Mouse (Mus musculus) adrenal gland, adult 8-10 months (tissue): ENCODE data around the gene Gm13124. TPM values are rescaled to one million over a fixed set of nuclear protein-coding genes. Genes with fewer than 3 reads are reported as not detected.
"Not testable (repeated sequence)": the region's sequence is repeated elsewhere in the genome, so short reads cannot be mapped to it uniquely, and the experiment has no call there.

Source experiments
- DNase-seq: peaks from one replicate; pipeline ENCODE4 v3.0.0; 2022
- total RNA-seq, 4 experiments: library from RNA; stranded (reverse); gene quantifications; 2 replicates each; pipeline ENCODE4 v1.2.4; 2022

The Gm13124 gene
- total RNA-seq: not detected

DNA sequence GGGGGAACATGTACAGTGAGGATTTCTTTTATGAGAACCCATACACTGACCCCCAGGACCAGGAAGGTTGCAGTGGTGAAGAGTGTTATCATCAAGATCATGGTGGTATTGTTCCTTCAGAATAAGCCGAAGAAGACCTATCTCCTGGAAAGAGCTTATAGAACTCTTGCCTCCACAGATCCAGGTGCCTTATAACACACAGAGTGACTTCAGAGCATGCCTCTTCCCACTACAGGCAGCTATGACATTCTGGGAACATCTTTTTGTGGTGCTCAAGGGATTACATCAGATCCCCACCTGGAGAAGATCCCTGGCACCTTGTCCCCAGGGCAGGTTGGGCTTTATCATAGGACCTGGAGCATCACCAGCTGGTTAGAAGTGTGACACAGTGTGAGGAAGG lies at the start of gene Gm13124:
TSS of gene Gm13124 (minus strand) at position 101 of the 400 bp plus-strand sequence.
- no peak for DNase-seq

DNA sequence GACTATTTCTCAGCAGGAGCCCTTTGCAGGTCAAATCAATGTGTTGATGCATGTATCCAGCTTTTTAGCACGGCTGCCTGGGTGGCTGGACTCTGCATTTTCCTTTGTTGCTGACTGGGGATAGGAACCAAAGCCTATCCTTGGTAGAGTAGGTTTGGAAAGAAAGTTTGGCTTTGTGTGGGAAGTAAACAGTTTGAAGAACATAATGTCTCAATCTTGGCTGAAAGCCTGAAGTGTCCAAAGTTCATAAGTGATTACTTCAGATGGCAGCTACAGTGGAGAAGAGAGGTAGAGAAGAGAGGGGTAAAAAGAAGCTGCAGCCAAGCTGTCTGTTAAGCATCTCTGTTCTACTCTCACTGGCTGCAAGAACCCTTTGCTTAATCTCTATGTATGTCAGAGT lies 49.7 kb upstream of the Gm13124 start:
- DNase-seq: no peak

DNA sequence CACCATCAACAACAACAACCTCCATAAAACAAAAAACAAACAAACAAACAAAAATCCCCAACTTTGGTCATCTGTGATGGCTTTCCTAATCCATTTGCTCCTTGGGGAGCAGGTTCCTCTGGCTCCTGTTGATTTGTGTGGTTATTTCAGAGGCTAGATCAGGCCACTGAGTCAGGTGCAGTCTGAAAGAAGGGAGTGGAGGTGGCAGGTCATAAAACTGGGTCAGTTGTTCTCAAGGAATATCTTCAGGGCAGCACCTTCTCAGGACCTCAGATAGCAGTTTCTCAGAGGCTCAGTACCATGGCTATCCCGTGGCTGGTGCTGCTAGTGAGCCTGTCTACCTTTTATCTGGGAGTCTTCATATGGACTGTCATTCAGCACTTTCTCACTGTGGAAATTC lies 48.5 kb upstream of the Gm13124 start, which contains the start of gene Aadacl4:
TSS of gene Aadacl4 (plus strand) at position 301 of the 400 bp plus-strand sequence.
- no peak for DNase-seq

DNA sequence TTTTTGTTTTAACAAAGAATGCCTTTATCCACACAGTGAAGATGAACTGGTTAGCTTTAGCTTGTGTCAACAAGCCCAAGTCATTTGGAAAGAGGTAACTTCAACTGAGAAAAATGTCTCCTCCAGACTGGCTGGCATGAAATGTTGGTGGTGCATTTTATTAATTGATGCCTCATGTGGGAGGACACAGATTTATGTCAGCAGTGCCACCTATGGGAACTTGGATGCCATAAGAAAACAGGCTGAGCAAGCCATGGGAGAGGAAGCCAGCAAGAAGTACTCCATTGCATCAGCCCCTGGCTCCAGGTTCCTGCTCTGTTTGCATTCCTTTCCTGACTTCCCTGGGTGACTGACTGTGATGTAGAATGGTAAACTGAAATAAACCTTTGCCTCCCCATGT lies 27.9 kb upstream of the Gm13124 start:
- no peak for DNase-seq

DNA sequence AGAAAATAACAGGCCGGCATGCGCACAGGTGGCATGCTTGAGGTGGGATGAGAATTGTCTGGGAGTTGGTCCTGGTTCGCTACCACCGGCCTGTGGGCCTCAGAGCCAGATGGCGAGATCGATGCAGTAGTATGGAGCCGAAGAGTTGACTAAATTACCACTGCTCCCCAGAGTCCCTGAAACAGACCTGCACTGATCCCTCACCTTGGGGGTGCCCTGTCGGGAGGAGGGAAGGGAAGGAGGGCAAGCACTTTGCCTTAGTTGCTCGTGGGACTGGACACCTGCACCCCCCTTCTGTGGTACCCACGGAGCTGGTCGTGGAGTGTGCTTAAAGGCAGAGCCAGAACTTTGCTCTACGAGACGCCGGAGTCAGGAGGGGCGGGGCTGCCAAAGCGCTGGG lies 21.3 kb upstream of the Gm13124 start:
- not testable (repeated sequence) for DNase-seq

DNA sequence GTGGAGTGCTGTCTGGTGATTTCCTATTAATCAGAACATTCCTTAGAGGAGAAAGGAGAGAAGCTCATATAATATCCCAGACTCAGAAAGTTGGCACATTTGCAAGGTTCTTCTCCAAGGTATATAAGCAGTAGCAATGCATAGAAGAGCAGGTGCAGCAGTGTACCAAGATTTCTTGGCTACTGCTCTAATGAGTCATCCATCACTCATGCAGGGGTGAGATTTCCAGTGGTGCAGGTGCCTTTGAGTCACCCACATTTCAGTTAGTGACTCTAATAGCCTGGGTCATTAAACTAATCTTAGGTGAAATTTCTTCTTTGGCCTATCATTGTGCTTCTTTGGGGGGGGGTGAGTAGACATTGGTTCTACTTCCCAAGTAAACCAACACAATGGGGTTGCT lies 2.8 kb upstream of the Gm13124 start:
- DNase-seq: no peak

DNA sequence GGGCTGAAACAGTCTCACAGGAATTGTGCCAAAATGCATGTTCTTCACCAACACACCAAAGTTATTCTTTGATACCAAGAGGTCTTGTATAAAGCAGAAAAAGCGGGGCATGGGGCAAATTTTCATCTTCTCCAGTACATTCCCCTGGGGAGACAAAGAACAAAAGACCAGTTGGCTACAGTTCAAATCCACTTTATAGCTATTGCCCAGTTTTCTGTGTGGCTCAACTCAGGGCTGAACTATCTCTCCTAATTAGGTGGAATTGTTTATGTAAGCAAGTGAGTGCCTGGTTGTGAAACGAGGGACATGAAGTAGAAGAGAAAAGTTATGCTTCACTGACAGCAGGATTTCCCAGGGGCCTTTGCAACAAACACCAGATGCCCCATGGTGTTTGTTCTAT lies 3.7 kb downstream of the Gm13124 start:
- no peak for DNase-seq

DNA sequence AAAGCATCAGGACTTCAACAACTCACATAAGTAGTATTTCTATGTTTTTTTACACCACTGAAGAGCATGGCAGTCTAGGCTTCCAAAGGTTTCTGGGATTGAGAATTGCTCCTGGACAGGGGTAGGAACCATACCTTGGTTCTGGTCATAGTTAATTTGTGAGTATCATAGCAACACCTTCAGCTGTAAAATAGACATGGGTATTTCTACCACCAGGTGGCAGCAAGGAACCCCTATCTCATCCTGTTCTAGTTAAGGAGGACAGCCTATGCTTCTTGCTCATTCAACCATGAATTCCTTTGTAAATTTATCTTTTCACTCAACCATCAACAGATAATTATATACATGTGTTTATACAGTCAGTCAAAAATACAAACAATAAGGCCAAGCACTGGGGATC lies 5.1 kb downstream of the Gm13124 start:
- no peak for DNase-seq

DNA sequence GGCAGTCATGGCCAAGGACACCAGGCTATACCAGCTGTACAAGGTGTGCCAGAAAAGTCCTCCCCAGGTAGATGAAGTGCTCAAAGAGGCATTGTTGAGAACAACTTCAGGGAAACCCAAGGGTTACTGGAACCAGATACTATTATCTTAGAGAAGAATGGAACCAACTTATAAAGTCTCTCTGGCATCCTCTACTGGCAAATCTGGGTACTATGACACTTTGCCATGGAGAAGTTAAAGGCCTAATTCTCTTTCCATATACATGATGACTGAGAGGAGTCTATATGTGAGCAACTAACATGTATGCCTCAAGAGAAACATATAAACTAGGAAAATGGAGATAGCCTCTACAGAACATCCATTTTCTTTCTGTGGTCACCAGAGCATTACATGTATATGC lies 13.8 kb downstream of the Gm13124 start:
- DNase-seq: no peak

DNA sequence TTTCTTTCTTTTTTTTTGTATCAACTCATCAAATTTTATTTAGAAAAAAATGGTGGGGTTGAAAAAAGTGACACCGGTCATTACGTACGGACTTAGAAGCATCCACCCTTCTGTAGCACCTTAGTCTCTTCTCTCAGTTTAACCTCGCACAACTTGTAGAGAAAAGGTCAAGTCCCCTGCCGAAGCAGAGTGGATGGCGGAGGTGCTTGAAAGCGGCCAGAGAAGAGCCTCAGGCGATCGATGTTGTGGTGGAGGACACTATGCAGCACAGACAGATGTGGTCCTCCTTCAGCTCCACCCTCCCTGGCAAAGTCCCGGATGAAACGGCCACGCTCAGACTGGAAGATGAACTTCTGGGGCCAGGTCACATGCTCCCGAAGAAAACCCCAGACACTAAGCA lies 19.6 kb downstream of the Gm13124 start:
- DNase-seq: not testable (repeated sequence)

DNA sequence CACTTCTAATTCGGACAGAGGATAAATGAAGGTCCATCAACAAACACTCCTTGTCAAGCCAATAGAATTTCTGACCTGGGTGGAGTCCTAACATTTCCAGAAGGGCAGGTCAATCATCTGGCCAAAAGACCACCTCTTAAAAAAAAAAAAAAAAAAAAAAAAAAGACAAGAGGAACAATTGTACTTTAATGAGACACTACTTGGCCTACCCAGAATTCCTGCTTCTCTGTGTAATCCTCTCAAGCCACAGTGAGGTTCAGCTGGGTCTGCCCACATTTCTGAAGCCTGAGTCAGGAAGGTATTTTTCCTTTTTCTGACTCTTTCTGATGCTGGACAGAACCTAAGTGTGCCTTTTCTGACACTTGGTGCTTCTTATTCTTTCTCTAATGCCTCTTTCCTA lies 20.2 kb downstream of the Gm13124 start:
- no peak for DNase-seq

DNA sequence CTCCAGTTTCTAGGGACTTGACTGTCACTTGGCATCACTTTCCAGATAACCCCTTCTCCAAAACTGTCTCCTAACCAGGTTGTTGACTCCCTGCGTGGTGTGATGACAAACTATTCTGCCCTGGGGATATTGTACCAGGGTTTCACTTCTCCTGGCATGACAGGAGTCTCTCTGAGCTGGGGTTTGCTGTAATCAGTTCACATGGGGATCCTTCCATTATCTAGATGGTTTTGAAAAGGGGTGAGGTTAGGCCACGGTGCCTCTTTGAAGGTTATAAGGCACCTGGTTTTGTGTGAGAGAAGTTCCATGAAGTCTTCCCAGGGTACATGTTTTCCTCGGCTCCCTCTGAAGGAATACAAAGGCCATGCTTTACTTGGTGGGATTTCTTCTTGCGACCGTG lies 45.4 kb downstream of the Gm13124 start, which contains the start of gene 9430007A20Rik:
TSS of gene 9430007A20Rik (plus strand) at position 301 of the 400 bp plus-strand sequence.
- DNase-seq: no peak

DNA sequence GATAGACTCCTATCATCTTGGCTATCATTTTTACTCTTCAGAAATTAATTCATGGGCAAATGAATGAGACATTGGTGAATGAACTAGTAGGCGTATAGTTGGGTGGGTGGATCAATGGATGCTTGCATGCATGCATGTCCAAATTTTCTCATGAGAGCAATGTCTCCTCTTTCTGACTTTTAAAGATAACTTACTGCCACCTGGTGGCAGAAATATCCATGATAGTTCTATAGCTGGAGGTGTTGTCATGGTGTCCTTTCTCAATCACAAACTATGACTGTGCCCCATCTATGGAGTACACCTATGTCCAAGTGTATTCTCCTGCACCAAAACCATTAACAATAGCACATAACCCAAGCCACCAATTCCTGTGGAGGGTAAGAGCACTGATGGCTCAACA lies 58.4 kb downstream of the Gm13124 start:
- no peak for DNase-seq

Other genes with a start within 250 kb of the Gm13124 start
- not detected for gene Gm13128, start 234.9 kb downstream of the Gm13124 start, total RNA-seq
- not detected for gene Gm13119, start 207.2 kb downstream of the Gm13124 start, total RNA-seq
- gene Pramef20, start 187.2 kb downstream of the Gm13124 start, total RNA-seq: not detected
- gene Pramef12, start 156.7 kb downstream of the Gm13124 start, total RNA-seq: not detected
- not detected for gene 1700012P22Rik, start 126.4 kb downstream of the Gm13124 start, total RNA-seq
- not detected for gene Gm9944, start 111.8 kb downstream of the Gm13124 start, total RNA-seq
- not detected for gene Aadacl3, start 101.4 kb downstream of the Gm13124 start, total RNA-seq
- gene 9430007A20Rik, start 45.3 kb downstream of the Gm13124 start, total RNA-seq: not detected
- gene Aadacl4, start 48.6 kb upstream of the Gm13124 start, total RNA-seq: not detected
- gene Gm436, start 121.2 kb upstream of the Gm13124 start, total RNA-seq: not detected
- not detected for gene Gm13178, start 156.3 kb upstream of the Gm13124 start, total RNA-seq
- gene Gm438, start 221.4 kb upstream of the Gm13124 start, total RNA-seq: not detected